Mouse (Mus musculus): ENCODE measurements around the gene Txndc15. TPM values are rescaled to one million over a fixed set of nuclear protein-coding genes. Genes with fewer than 3 reads are reported as not detected.

Gene Txndc15
- 63.9 and 66.4 TPM in 2 replicates for polyA plus RNA-seq (2012; rRNA removed)

- Histone ChIP-seq H3K27ac (ENCODE audit: insufficient read depth, low read length) (peak within 1 kb of the TSS; percentile 98), H3K4me3 (ENCODE audit: insufficient read depth, low read length) (peak within 1 kb of the TSS; percentile 83)
- no peak for TF ChIP-seq CTCF (IDR thresholded peaks at IDR 0.05; ENCODE audit: extremely low read depth, insufficient read depth, low read length)
- peak; percentile 70 for TF ChIP-seq POLR2A (IDR thresholded peaks at IDR 0.05; ENCODE audit: extremely low read depth, insufficient read depth, low read length)
Observed at GRCm38 (mm10) chr13:55714501-55715166, at the start of gene Txndc15. Gene Txndc15 (plus strand): TSS chr13:55714650.

DNA sequence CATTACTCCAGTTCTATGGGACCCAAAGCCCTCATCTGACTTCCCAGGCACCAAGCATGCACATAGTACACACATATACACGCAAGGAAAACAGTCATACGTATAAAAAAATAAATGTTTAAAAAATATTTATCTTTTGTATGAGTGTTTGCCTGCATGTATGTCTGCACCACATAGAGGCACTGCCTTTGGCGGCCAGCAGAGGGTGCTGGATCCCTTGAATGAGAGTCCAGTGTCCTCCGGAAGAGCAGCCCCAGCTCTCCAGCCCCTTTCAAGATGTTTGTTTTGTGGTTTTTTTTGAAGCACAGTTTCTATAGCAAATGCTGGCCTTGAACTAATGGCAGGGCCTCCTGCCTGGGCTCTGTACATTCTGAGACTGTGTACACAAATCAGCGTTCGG lies 45.9 kb upstream of the Txndc15 start:
- TF ChIP-seq CTCF (IDR thresholded peaks at IDR 0.05; ENCODE audit: extremely low read depth, insufficient read depth, low read length) (peak; percentile 17; the same call in 1 of the 2 replicates), POLR2A (IDR thresholded peaks at IDR 0.05; ENCODE audit: extremely low read depth, insufficient read depth, low read length) (no peak)

More at GRCm38 (mm10) chr13:55714501-55715166, at the start of gene Txndc15:
- H3K4me1 ChIP-seq (ENCODE audit: control insufficient read depth, insufficient read depth, low read length), result peaks cover 4% of the 10 kb centered on the region; the same call in 1 of the 2 replicates

GRCm38 (mm10) chr13:55672711-55673110 lies 41.7 kb upstream of the Txndc15 start:
- H3K4me1 ChIP-seq (ENCODE audit: control insufficient read depth, insufficient read depth, low read length), result no peaks in the 10 kb centered on the region
- no peak overlapping the region for H3K27ac ChIP-seq (ENCODE audit: insufficient read depth, low read length)
- no peak for TF ChIP-seq CTCF (IDR thresholded peaks at IDR 0.05; ENCODE audit: extremely low read depth, insufficient read depth, low read length)
- TF ChIP-seq POLR2A (IDR thresholded peaks at IDR 0.05; ENCODE audit: extremely low read depth, insufficient read depth, low read length), result no peak
- no peak overlapping the region for H3K4me3 ChIP-seq (ENCODE audit: insufficient read depth, low read length)

More for the DNA sequence above, 45.9 kb upstream of the Txndc15 start:
- no peak overlapping the region for H3K4me3 ChIP-seq (ENCODE audit: insufficient read depth, low read length)
- H3K27ac ChIP-seq (ENCODE audit: insufficient read depth, low read length), result no peak overlapping the region
- H3K4me1 ChIP-seq (ENCODE audit: control insufficient read depth, insufficient read depth, low read length), result no peaks in the 10 kb centered on the region

DNA sequence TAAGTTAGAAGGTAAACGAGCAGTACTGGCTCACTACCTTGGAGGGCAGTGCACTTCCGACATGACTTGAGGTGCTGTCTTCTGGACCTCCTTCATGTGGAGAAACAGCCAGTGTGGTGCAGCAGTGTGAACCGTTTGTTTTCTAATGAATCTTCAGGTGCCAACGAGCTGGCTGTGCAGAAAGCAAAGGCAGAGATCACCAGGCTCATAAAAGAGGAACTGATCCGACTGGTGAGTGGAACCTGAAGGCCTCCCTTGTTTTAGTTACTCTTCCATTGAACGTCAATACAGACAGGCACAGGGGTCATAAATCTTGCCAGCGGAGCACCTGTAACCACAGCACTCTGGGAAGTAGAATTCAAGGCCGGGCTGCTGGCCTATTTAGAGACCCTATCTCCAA lies 37.1 kb upstream of the Txndc15 start:
- no peak for TF ChIP-seq POLR2A (IDR thresholded peaks at IDR 0.05; ENCODE audit: extremely low read depth, insufficient read depth, low read length)
- TF ChIP-seq CTCF (IDR thresholded peaks at IDR 0.05; ENCODE audit: extremely low read depth, insufficient read depth, low read length), result no peak

DNA sequence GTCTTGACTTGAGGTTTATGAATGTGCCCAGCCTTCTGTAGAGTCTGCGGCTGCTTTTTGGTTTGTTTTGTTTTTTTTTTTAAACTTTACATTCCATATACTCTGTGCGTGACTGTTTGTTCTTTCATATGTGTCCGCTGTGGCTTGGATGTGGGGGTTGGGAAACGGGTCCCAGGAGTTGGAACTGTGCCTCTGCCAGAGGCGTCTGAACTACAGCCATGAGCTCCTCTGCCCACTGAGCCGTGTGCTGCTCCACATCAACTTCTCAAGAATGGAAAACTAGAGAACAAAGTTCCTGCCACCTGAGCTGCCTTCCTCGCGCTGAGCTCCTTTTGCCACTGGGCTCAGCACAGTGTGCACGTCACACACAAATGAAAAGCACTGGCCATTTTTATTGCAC lies 32.2 kb upstream of the Txndc15 start:
- Histone ChIP-seq H3K27ac (ENCODE audit: insufficient read depth, low read length) (no peak overlapping the region), H3K4me1 (ENCODE audit: control insufficient read depth, insufficient read depth, low read length) (no peaks in the 10 kb centered on the region)

More for the DNA sequence above, 37.1 kb upstream of the Txndc15 start:
- no peaks in the 10 kb centered on the region for H3K4me1 ChIP-seq (ENCODE audit: control insufficient read depth, insufficient read depth, low read length)
- H3K4me3 ChIP-seq (ENCODE audit: insufficient read depth, low read length), result no peak overlapping the region
- no peak overlapping the region for H3K27ac ChIP-seq (ENCODE audit: insufficient read depth, low read length)

GRCm38 (mm10) chr13:55683581-55683980 lies 30.9 kb upstream of the Txndc15 start:
- TF ChIP-seq POLR2A (IDR thresholded peaks at IDR 0.05; ENCODE audit: extremely low read depth, insufficient read depth, low read length) (no peak), CTCF (IDR thresholded peaks at IDR 0.05; ENCODE audit: extremely low read depth, insufficient read depth, low read length) (no peak)
- Histone ChIP-seq H3K4me1 (ENCODE audit: control insufficient read depth, insufficient read depth, low read length) (no peaks in the 10 kb centered on the region), H3K4me3 (ENCODE audit: insufficient read depth, low read length) (no peak overlapping the region), H3K27ac (ENCODE audit: insufficient read depth, low read length) (no peak overlapping the region)

More for the DNA sequence above, 32.2 kb upstream of the Txndc15 start:
- H3K4me3 ChIP-seq (ENCODE audit: insufficient read depth, low read length), result no peak overlapping the region
- TF ChIP-seq CTCF (IDR thresholded peaks at IDR 0.05; ENCODE audit: extremely low read depth, insufficient read depth, low read length) (no peak), POLR2A (IDR thresholded peaks at IDR 0.05; ENCODE audit: extremely low read depth, insufficient read depth, low read length) (no peak)

- Histone ChIP-seq H3K4me1 (ENCODE audit: control insufficient read depth, insufficient read depth, low read length) (no peaks in the 10 kb centered on the region), H3K27ac (ENCODE audit: insufficient read depth, low read length) (no peak overlapping the region), H3K4me3 (ENCODE audit: insufficient read depth, low read length) (no peak overlapping the region)
- TF ChIP-seq POLR2A (IDR thresholded peaks at IDR 0.05; ENCODE audit: extremely low read depth, insufficient read depth, low read length) (no peak), CTCF (IDR thresholded peaks at IDR 0.05; ENCODE audit: extremely low read depth, insufficient read depth, low read length) (no peak)
Observed at GRCm38 (mm10) chr13:55686107-55686633, 28.3 kb upstream of the Txndc15 start.

DNA sequence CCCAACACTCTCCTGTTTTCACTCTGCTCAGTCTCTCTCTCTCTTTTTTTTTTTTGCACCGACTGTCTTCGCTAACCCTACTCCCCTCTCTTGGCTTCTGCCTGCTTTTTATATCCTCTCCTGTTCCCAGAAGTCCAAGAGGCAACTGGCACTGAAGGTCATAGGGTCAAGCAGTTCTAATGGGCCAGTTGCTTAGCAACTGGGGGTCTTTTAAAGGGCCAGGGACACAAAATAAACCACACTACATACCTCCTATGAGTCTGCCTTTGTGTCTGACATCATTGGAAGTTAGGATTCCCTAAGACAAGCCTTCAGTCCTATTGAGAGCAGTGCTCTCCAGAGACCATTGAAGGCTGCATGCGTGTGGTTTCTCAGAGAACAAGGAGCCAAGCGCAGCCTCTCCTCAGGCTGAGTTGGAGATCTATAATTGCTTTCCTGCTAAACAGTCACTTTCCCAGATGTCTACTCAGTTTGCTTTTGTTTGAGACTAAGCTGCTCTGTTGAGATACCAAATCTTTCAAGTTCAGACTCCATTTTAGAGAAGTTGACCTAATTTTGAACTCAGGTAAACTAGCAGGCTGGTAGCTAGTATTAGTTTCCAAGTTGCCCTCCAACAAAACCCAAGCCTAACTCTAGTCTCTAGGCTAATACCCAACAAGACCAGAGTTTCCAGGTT lies 26.4 kb upstream of the Txndc15 start:
- TF ChIP-seq POLR2A (IDR thresholded peaks at IDR 0.05; ENCODE audit: extremely low read depth, insufficient read depth, low read length), result no peak
- no peak for TF ChIP-seq CTCF (IDR thresholded peaks at IDR 0.05; ENCODE audit: extremely low read depth, insufficient read depth, low read length)
- no peak overlapping the region for H3K27ac ChIP-seq (ENCODE audit: insufficient read depth, low read length)
- no peak overlapping the region for H3K4me3 ChIP-seq (ENCODE audit: insufficient read depth, low read length)
- H3K4me1 ChIP-seq (ENCODE audit: control insufficient read depth, insufficient read depth, low read length), result no peaks in the 10 kb centered on the region

DNA sequence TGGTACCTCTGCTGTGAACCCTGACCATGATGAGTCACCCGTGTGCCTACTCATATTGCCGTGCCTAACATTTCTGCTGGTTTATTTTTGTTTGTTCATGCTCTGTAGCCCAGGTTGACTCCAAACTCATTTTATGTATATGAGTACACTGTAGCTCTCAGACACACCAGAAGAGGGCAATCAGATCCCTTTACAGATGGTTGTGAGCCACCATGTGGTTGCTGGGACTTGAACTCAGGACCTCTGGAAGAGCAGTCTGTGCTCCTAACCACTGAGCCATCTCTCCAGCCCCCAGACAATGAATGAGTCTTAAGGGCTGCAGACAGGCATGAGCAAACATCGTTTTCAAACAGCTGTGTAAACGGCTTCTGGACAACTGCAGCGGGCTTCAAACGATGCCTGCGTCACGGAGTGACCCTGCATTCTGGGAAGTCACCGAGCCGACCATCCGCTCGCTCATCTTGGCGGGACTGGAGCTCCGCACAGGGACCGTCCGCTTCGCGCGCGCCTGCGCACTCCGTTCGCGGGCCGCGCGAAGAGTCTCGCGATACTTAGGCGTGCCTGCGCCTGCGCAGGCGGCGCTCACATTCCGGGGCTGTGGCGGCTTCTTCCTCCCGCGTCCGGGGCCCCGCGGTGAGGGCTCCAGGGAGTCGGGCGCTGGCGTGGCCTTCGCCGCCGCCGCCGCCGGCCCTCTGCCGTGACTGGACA lies 21.8 kb upstream of the Txndc15 start, which contains the start of gene B230219D22Rik:
Gene B230219D22Rik, plus strand, starts transcription at position 590 of the 708 bp plus-strand sequence.
- Histone ChIP-seq H3K4me3 (ENCODE audit: insufficient read depth, low read length) (peak within 1 kb of the TSS; percentile 83), H3K4me1 (ENCODE audit: control insufficient read depth, insufficient read depth, low read length) (peaks cover 7% of the 10 kb centered on the region), H3K27ac (ENCODE audit: insufficient read depth, low read length) (peak within 1 kb of the TSS; percentile 93)
- TF ChIP-seq CTCF (IDR thresholded peaks at IDR 0.05; ENCODE audit: extremely low read depth, insufficient read depth, low read length) (no peak), POLR2A (IDR thresholded peaks at IDR 0.05; ENCODE audit: extremely low read depth, insufficient read depth, low read length) (peak; percentile 98)

Data from cortical plate, adult 2 months (tissue).